Comparison of ENCODE assay signal across 17 mouse cellular contexts in genomic region chr5:17880799-17881541, GRCm38 (mm10). TPM values are rescaled to one million over a fixed set of nuclear protein-coding genes. Genes with fewer than 3 reads are reported as not detected.
DNase-seq lines count a peak whose midpoint lies in the region; ATAC-seq and TF ChIP-seq lines count a peak whose summit lies in the region.
"Had no signal": no experiment of that assay in that cellular context is flagged by ENCODE, and none has a peak within 500 bp of the region (broad histone marks: within the 10 kb centered on the region; RNA-seq: fewer than 3 reads in every experiment).

No protein-coding gene starts in this region.

- no peaks in the 10 kb centered on the region for H3K36me3 ChIP-seq in lung, postnatal 0 days (ENCODE audit: insufficient read depth, low read length)
- H3K36me3 ChIP-seq in heart, embryonic 16.5 days (ENCODE audit: control insufficient read depth, insufficient read depth) = no peaks in the 10 kb centered on the region
- H3K36me3 ChIP-seq in liver, embryonic 16.5 days (ENCODE audit: control insufficient read depth, insufficient read depth) = no peaks in the 10 kb centered on the region
- H3K36me3 ChIP-seq: embryonic facial prominence, embryonic 10.5 days; forebrain, embryonic 12.5 days; lung, embryonic 15.5 days; neural tube, embryonic 12.5 days had no signal

- no peak overlapping the region for H3K4me3 ChIP-seq in lung, postnatal 0 days (ENCODE audit: low read depth, low read length)
- no peak overlapping the region for H3K4me3 ChIP-seq in heart, embryonic 16.5 days (ENCODE audit: low read length)
- no peak overlapping the region for H3K4me3 ChIP-seq in liver, embryonic 16.5 days (ENCODE audit: low read depth, low read length)
- H3K4me3 ChIP-seq: embryonic facial prominence, embryonic 10.5 days; forebrain, embryonic 12.5 days; lung, embryonic 15.5 days; neural tube, embryonic 12.5 days had no signal

- DNase-seq in lung, postnatal 0 days (ENCODE audit: low spot score) = peak; percentile 40
- no peak for DNase-seq in lung, postnatal 25 days (ENCODE audit: low spot score)
- no peak for DNase-seq in yolk sac, embryonic 10.5 days (ENCODE audit: low spot score)
- no peak for DNase-seq in thymus, postnatal 0 days (ENCODE audit: low spot score)
- DNase-seq: cerebellum, adult 11-12 months; gastrocnemius, postnatal 25 days; midbrain, embryonic 14.5 days; retina, postnatal 1 day; thymus, postnatal 36 days had no signal

- no peaks in the 10 kb centered on the region for H3K9me3 ChIP-seq in lung, postnatal 0 days (ENCODE audit: low read length)
- H3K9me3 ChIP-seq in heart, embryonic 16.5 days (replicated peaks; ENCODE audit: control insufficient read depth, low read length) = no peaks in the 10 kb centered on the region
- no peaks in the 10 kb centered on the region for H3K9me3 ChIP-seq in liver, embryonic 16.5 days (replicated peaks; ENCODE audit: control insufficient read depth, low read length)
- H3K9me3 ChIP-seq: embryonic facial prominence, embryonic 10.5 days; forebrain, embryonic 12.5 days; lung, embryonic 15.5 days; neural tube, embryonic 12.5 days had no signal

- ATAC-seq in lung, postnatal 0 days = peak; percentile 52
- peak; percentile 89 for ATAC-seq in heart, embryonic 16.5 days (replicated peaks; ENCODE audit: extremely low read depth, insufficient read depth, low FRiP score)
- peak; percentile 85 for ATAC-seq in liver, embryonic 16.5 days (ENCODE audit: low read depth)
- no peak for ATAC-seq in megakaryocyte, adult 5-6 weeks (ENCODE audit: poor library complexity, severe bottlenecking)
- ATAC-seq: CD4-positive, CD25-positive, alpha-beta regulatory T cell, adult 4 months had no signal

- peak; percentile 12; the same call in 1 of the 2 replicates for TF ChIP-seq CTCF in lung, postnatal 0 days (IDR thresholded peaks at IDR 0.05)

- no peak overlapping the region for H3K4me2 ChIP-seq in lung, postnatal 0 days (replicated peaks; ENCODE audit: low read depth, low read length)
- no peak overlapping the region for H3K4me2 ChIP-seq in heart, embryonic 16.5 days (ENCODE audit: low read depth, low read length)
- no peak overlapping the region for H3K4me2 ChIP-seq in liver, embryonic 16.5 days (ENCODE audit: low read depth, low read length)
- H3K4me2 ChIP-seq: forebrain, embryonic 12.5 days; lung, embryonic 15.5 days; neural tube, embryonic 12.5 days had no signal

- peaks cover 6% of the 10 kb centered on the region; the same call in 1 of the 2 replicates for H3K4me1 ChIP-seq in lung, postnatal 0 days (ENCODE audit: insufficient read depth, low read depth, low read length)
- peaks cover 14% of the 10 kb centered on the region for H3K4me1 ChIP-seq in heart, embryonic 16.5 days (ENCODE audit: control insufficient read depth, insufficient read depth, low read length)
- H3K4me1 ChIP-seq in liver, embryonic 16.5 days (ENCODE audit: control insufficient read depth, low read depth, low read length) = peaks cover 3% of the 10 kb centered on the region; the same call in 1 of the 2 replicates
- H3K4me1 ChIP-seq: embryonic facial prominence, embryonic 10.5 days; forebrain, embryonic 12.5 days; neural tube, embryonic 12.5 days had no signal

- H3K27ac ChIP-seq in lung, postnatal 0 days (ENCODE audit: low read length) = no peak overlapping the region
- H3K27ac ChIP-seq in heart, embryonic 16.5 days (ENCODE audit: low read length) = peak overlapping the region; percentile 89
- H3K27ac ChIP-seq in liver, embryonic 16.5 days (ENCODE audit: low read length) = no peak overlapping the region
- H3K27ac ChIP-seq: embryonic facial prominence, embryonic 10.5 days; forebrain, embryonic 12.5 days; lung, embryonic 15.5 days; neural tube, embryonic 12.5 days had no signal

- 59% methylated on average over 4 of the region's 4 CpGs for WGBS in lung, postnatal 0 days
- 46% methylated on average over 4 of the region's 4 CpGs for WGBS in heart, embryonic 16.5 days
- 53% methylated on average over 4 of the region's 4 CpGs for WGBS in liver, embryonic 16.5 days (ENCODE audit: insufficient replicate concordance)

- no peaks in the 10 kb centered on the region for H3K27me3 ChIP-seq in lung, postnatal 0 days (replicated peaks; ENCODE audit: insufficient read depth, low read length)
- no peaks in the 10 kb centered on the region for H3K27me3 ChIP-seq in heart, embryonic 16.5 days (ENCODE audit: control insufficient read depth, insufficient read depth, low read length)
- no peaks in the 10 kb centered on the region for H3K27me3 ChIP-seq in liver, embryonic 16.5 days (ENCODE audit: control insufficient read depth, insufficient read depth, low read depth, low read length)
- H3K27me3 ChIP-seq: forebrain, embryonic 12.5 days; lung, embryonic 15.5 days; neural tube, embryonic 12.5 days had no signal

- no peak overlapping the region for H3K9ac ChIP-seq in lung, postnatal 0 days (replicated peaks; ENCODE audit: low read depth)
- H3K9ac ChIP-seq in heart, embryonic 16.5 days (ENCODE audit: low read length) = no peak overlapping the region
- no peak overlapping the region for H3K9ac ChIP-seq in liver, embryonic 16.5 days (ENCODE audit: low read depth, low read length)
- H3K9ac ChIP-seq: forebrain, embryonic 12.5 days; lung, embryonic 15.5 days; neural tube, embryonic 12.5 days had no signal

- TF ChIP-seq EP300 in lung, postnatal 0 days (IDR thresholded peaks at IDR 0.05) = no peak

RNA-seq across cellular contexts. Expression of gene Cd36, which starts 7.6 kb away (rescaled TPM):
- polyA plus RNA-seq in lung, postnatal 0 days (2015; fragmentation: Nextera tagmentation; extraction: Ambion mirVana) = 448 and 458 TPM in 2 replicates
- polyA plus RNA-seq in heart, embryonic 16.5 days (2015; fragmentation: Nextera tagmentation; extraction: Ambion mirVana) = 202 and 223 TPM in 2 replicates
- 36.8 and 40.2 TPM in 2 replicates for polyA plus RNA-seq in liver, embryonic 16.5 days (2015; fragmentation: Nextera tagmentation; extraction: Ambion mirVana)
- 5.0 and 11.1 TPM in 2 replicates for total RNA-seq in megakaryocyte, adult 5-6 weeks (2015)
- 4.3 and 6.0 TPM in 2 replicates for total RNA-seq in megakaryocyte, adult 5-6 weeks (2017)
- polyA plus RNA-seq in thymus, postnatal 0 days (2015; fragmentation: Nextera tagmentation; extraction: Ambion mirVana) = 32.2 and 40.5 TPM in 2 replicates
